9 mouse cellular contexts compared by ENCODE assay signal in genomic region chr12:110188641-110189328, GRCm38 (mm10).
DNase-seq lines count a peak whose midpoint lies in the region; ATAC-seq lines count a peak whose summit lies in the region.
"Had no signal": no experiment of that assay in that cellular context is flagged by ENCODE, and none has a peak within 500 bp of the region (broad histone marks: within the 10 kb centered on the region; RNA-seq: fewer than 3 reads in every experiment).

No protein-coding gene starts in this region.

- no peak for ATAC-seq in lung, embryonic 16.5 days (ENCODE audit: low read depth)

- no peak overlapping the region for H3K9ac ChIP-seq in lung, embryonic 16.5 days (ENCODE audit: low read length)

- DNase-seq in lung, postnatal 10 days: no peak
- peak; percentile 63 for DNase-seq in hindbrain, embryonic 10.5 days (ENCODE audit: low spot score)
- DNase-seq in mesoderm, embryonic 11.5 days (ENCODE audit: low read depth, low spot score): peak; percentile 24
- no peak for DNase-seq in layer of hippocampus, postnatal 36 days
- no peak for DNase-seq in natural killer cell, adult 2 months (ENCODE audit: low spot score in 2 of 2)
- DNase-seq in adrenal gland, adult 2 months: no peak
- DNase-seq in spleen, adult 12 weeks (ENCODE audit: low spot score): no peak
- DNase-seq: cerebellum, postnatal 36 days had no signal

- peak overlapping the region; percentile 36 for H3K4me2 ChIP-seq in lung, embryonic 16.5 days (ENCODE audit: low read depth, low read length)

- no peaks in the 10 kb centered on the region for H3K36me3 ChIP-seq in lung, embryonic 16.5 days (ENCODE audit: control insufficient read depth, insufficient read depth, low read length)
- H3K36me3 ChIP-seq in hindbrain, embryonic 10.5 days: no peaks in the 10 kb centered on the region

- WGBS in lung, embryonic 16.5 days: 5% methylated on average over 39 of the region's 39 CpGs
- under 1% methylated on average over 39 of the region's 39 CpGs for WGBS in hindbrain, embryonic 10.5 days

- peaks cover 54% of the 10 kb centered on the region for H3K27me3 ChIP-seq in lung, embryonic 16.5 days (ENCODE audit: control insufficient read depth, insufficient read depth, low read depth, low read length)
- peaks cover 90% of the 10 kb centered on the region for H3K27me3 ChIP-seq in hindbrain, embryonic 10.5 days (ENCODE audit: insufficient read depth, poor library complexity, severe bottlenecking)

- peaks cover 13% of the 10 kb centered on the region; the same call in 1 of the 2 replicates for H3K4me1 ChIP-seq in lung, embryonic 16.5 days (replicated peaks; ENCODE audit: control insufficient read depth, insufficient read depth, low read length)
- peaks cover 84% of the 10 kb centered on the region for H3K4me1 ChIP-seq in hindbrain, embryonic 10.5 days (replicated peaks)

- no peak overlapping the region for H3K27ac ChIP-seq in lung, embryonic 16.5 days (ENCODE audit: low read length)
- H3K27ac ChIP-seq in hindbrain, embryonic 10.5 days: peak overlapping the region; percentile 89

- H3K4me3 ChIP-seq in lung, embryonic 16.5 days (ENCODE audit: low read length): peak overlapping the region; percentile 30
- H3K4me3 ChIP-seq in hindbrain, embryonic 10.5 days: peak overlapping the region; percentile 56

- H3K9me3 ChIP-seq in lung, embryonic 16.5 days (ENCODE audit: control insufficient read depth, low read length): no peaks in the 10 kb centered on the region
- no peaks in the 10 kb centered on the region for H3K9me3 ChIP-seq in hindbrain, embryonic 10.5 days

Comparison
In these comparisons a context has a peak if more than half of its experiments do, and no peak if none do; other contexts are left out.
1. DNase-seq: peak in hindbrain, embryonic 10.5 days (single experiment) and mesoderm, embryonic 11.5 days (single experiment); none in lung, postnatal 10 days (single experiment), layer of hippocampus, postnatal 36 days (0 of 2), natural killer cell, adult 2 months (0 of 2), adrenal gland, adult 2 months (single experiment) and spleen, adult 12 weeks (single experiment).